Mouse (Mus musculus) ES-Bruce4 (cell line): ENCODE results near the gene Hadhb. TPM values are rescaled to one million over a fixed set of nuclear protein-coding genes. Genes with fewer than 3 reads are reported as not detected.

Experiments
- H3K27ac ChIP-seq: 2 replicates; pipeline ENCODE4 v1.5.1; 2012; ENCODE audit warnings: low read length, inconsistent platforms; ENCODE audit not compliant: insufficient read depth
- H3K27me3 ChIP-seq: 2 replicates; pipeline ENCODE4 v1.6.1; 2012; ENCODE audit warnings: mild to moderate bottlenecking, low read length, inconsistent platforms; ENCODE audit not compliant: control insufficient read depth, poor library complexity, insufficient read depth, severe bottlenecking
- H3K36me3 ChIP-seq: 2 replicates; pipeline ENCODE4 v1.6.1; 2012; ENCODE audit warnings: inconsistent platforms, mild to moderate bottlenecking, low read length, moderate library complexity; ENCODE audit not compliant: control insufficient read depth, poor library complexity, insufficient read depth, severe bottlenecking
- H3K4me1 ChIP-seq: one replicate; pipeline ENCODE4 v1.8.1; 2011; ENCODE audit warnings: low read length; ENCODE audit not compliant: control insufficient read depth, insufficient read depth
- H3K4me3 ChIP-seq: 2 replicates; pipeline ENCODE4 v1.5.1; 2011; ENCODE audit warnings: low read depth, mild to moderate bottlenecking, low read length
- H3K9ac ChIP-seq: 2 replicates; pipeline ENCODE4 v1.6.1; 2012; ENCODE audit warnings: low read depth, mild to moderate bottlenecking, inconsistent platforms; ENCODE audit not compliant: poor library complexity, severe bottlenecking
- H3K9me3 ChIP-seq: replicated peaks from 2 replicates; pipeline ENCODE4 v1.6.1; 2012; ENCODE audit warnings: mild to moderate bottlenecking, low read length, inconsistent platforms; ENCODE audit not compliant: control insufficient read depth, poor library complexity, insufficient read depth, severe bottlenecking
- CTCF ChIP-seq: IDR thresholded peaks from one replicate; pipeline ENCODE4 v1.8.1; 2011; ENCODE audit warnings: low read depth, low read length
- EP300 ChIP-seq: IDR thresholded peaks from 2 replicates; pipeline ENCODE4 v1.6.1; 2011; ENCODE audit warnings: low read depth, low read length; ENCODE audit not compliant: insufficient read depth
- POLR2A ChIP-seq: IDR thresholded peaks from one replicate; pipeline ENCODE4 v1.8.1; 2011; ENCODE audit warnings: low read length; ENCODE audit not compliant: insufficient read depth
- polyA plus RNA-seq: library from polyadenylated mRNA; stranded (reverse); fragments of >200 nt; gene quantifications from 2 replicates; pipeline ENCODE4 v1.2.4, GENCODE M21; 2011; ENCODE audit warnings: low read depth; ENCODE audit not compliant: missing spikeins, insufficient read depth, insufficient read length

The Hadhb gene
- polyA plus RNA-seq, 1 experiment = 44.7 TPM

GRCm38 (mm10) chr5:30161836-30162235 is 6.8 kb downstream of the Hadhb start:
- no peak overlapping the region for H3K4me3 ChIP-seq
- H3K27ac ChIP-seq = no peak overlapping the region
- no peak for TF ChIP-seq POLR2A
- no peak for TF ChIP-seq EP300
- TF ChIP-seq CTCF = no peak
- no peak overlapping the region for H3K9ac ChIP-seq
- H3K27me3 ChIP-seq = no peaks in the 10 kb centered on the region
- no peaks in the 10 kb centered on the region for H3K36me3 ChIP-seq
- H3K4me1 ChIP-seq = no peaks in the 10 kb centered on the region
- H3K9me3 ChIP-seq = no peaks in the 10 kb centered on the region

- Histone ChIP-seq H3K9me3 (no peaks in the 10 kb centered on the region), H3K27me3 (no peaks in the 10 kb centered on the region), H3K9ac (no peak overlapping the region), H3K27ac (no peak overlapping the region), H3K4me3 (no peak overlapping the region), H3K4me1 (no peaks in the 10 kb centered on the region), H3K36me3 (no peaks in the 10 kb centered on the region)
- TF ChIP-seq CTCF (no peak), POLR2A (no peak), EP300 (no peak)
These were observed 7.3 kb downstream of the Hadhb start for GRCm38 (mm10) chr5:30162339-30162738.

GRCm38 (mm10) chr5:30165234-30165946 is 10.3 kb downstream of the Hadhb start:
- Histone ChIP-seq H3K9ac (no peak overlapping the region), H3K4me1 (no peaks in the 10 kb centered on the region), H3K27ac (no peak overlapping the region), H3K9me3 (no peaks in the 10 kb centered on the region), H3K4me3 (no peak overlapping the region), H3K27me3 (no peaks in the 10 kb centered on the region), H3K36me3 (peaks cover 8% of the 10 kb centered on the region)
- no peak for TF ChIP-seq CTCF
- no peak for TF ChIP-seq POLR2A
- no peak for TF ChIP-seq EP300

- no peak overlapping the region for H3K4me3 ChIP-seq
- no peak for TF ChIP-seq EP300
- no peak for TF ChIP-seq CTCF
- TF ChIP-seq POLR2A = no peak
- no peak overlapping the region for H3K27ac ChIP-seq
- no peaks in the 10 kb centered on the region for H3K27me3 ChIP-seq
- H3K4me1 ChIP-seq = peaks cover 1% of the 10 kb centered on the region
- peaks cover 11% of the 10 kb centered on the region for H3K36me3 ChIP-seq
- H3K9ac ChIP-seq = no peak overlapping the region
- no peaks in the 10 kb centered on the region for H3K9me3 ChIP-seq
These were observed 15.4 kb downstream of the Hadhb start for GRCm38 (mm10) chr5:30170303-30170940.

GRCm38 (mm10) chr5:30172115-30172514 is 17.1 kb downstream of the Hadhb start:
- no peak for TF ChIP-seq CTCF
- no peak for TF ChIP-seq EP300
- no peak for TF ChIP-seq POLR2A
- Histone ChIP-seq H3K9me3 (no peaks in the 10 kb centered on the region), H3K4me3 (no peak overlapping the region), H3K9ac (no peak overlapping the region), H3K4me1 (peaks cover 3% of the 10 kb centered on the region), H3K36me3 (peaks cover 11% of the 10 kb centered on the region), H3K27me3 (no peaks in the 10 kb centered on the region), H3K27ac (peak overlapping the region; percentile 67)
